Mouse (Mus musculus): ENCODE measurements at regions not wholly inside any gene's neighbourhood (a gene's known extent, or its start where the extent isn't known, plus 50 kb on each side); places are given as distances from the start of the nearest gene placed in this dataset.

DNA sequence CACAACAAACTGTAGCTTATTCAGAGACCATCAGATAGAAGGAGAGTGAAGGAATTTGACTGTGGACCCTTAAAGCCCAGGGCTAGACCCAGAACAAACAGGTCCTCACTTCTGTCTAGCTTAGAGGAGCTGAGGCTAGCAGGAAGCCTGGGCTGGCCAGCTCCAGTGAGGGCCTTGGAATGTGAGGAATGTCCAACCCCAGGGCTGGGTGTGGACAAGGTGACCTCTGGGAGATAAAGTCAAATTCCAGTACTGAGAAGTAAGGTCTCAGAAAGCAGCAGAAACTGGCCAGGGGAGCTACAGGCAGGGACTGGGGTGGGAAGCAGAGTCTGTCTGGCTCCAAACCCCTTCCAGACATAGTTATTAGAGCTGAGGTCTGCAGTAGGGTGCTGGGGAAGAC, 51.0 kb upstream of the Ssbp3 start:
- ATAC-seq, result no peak

DNA sequence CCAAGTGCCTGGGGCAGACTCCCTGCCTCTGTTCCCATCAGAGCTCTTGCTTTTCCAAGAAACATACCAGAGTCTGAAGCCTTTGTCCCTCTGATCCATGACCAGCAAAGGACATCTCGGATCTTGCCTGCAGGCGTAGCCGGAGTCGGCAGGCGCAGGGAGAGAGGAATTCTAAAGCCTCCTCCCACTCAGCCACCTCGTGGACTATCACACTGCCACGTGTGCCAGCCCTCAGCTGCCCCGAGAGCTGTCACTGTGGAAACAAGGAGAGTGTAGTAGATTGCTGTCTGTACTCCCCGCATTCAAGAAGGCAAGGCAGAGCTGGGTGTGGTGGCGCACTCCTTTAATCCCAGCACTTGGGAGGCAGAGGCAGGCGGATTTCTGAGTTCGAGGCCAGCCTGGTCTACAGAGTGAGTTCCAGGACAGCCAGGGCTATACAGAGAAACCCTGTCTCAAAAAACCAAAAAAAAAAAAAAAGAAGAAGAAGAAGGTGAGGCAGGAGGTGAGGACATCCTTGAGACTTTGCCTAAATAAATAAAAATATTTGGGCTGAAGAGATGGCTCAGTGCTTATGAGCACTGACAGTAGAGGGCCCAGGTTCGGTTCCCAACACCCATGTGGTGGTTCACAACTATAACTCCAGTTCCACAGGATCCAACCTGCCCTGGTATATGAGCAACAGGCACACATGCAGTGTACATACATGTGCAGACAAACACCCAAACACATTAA, 52.0 kb upstream of the Ssbp3 start:
- TF ChIP-seq CTCF (IDR thresholded peaks at IDR 0.05; ENCODE audit: low read depth), result no peak
- TF ChIP-seq EP300 (IDR thresholded peaks at IDR 0.05; ENCODE audit: low read depth), result no peak
- Histone ChIP-seq H3K4me2 (ENCODE audit: low read depth, low read length) (no peak overlapping the region), H3K4me3 (ENCODE audit: low read depth, low read length) (no peak overlapping the region), H3K36me3 (replicated peaks; ENCODE audit: insufficient read depth, low read length) (no peaks in the 10 kb centered on the region), H3K9me3 (ENCODE audit: low read length) (no peaks in the 10 kb centered on the region), H3K27ac (ENCODE audit: low read depth) (no peak overlapping the region), H3K4me1 (ENCODE audit: insufficient read depth) (peaks cover 7% of the 10 kb centered on the region), H3K9ac (replicated peaks) (no peak overlapping the region), H3K27me3 (ENCODE audit: insufficient read depth, low read length) (0 out of 2 replicates have a peak, but pooled peaks cover 3% of the 10 kb centered on the region)
- DNase-seq (no peak), ATAC-seq (no peak)
- 82% methylated on average over 12 of the region's 13 CpGs for WGBS (ENCODE audit: insufficient replicate concordance)

More for the DNA sequence above, 51.0 kb upstream of the Ssbp3 start:
- Histone ChIP-seq H3K4me1 (ENCODE audit: insufficient read depth) (peaks cover 7% of the 10 kb centered on the region), H3K4me2 (ENCODE audit: low read depth, low read length) (no peak overlapping the region), H3K9me3 (ENCODE audit: low read length) (no peaks in the 10 kb centered on the region), H3K4me3 (ENCODE audit: low read depth, low read length) (no peak overlapping the region), H3K27ac (ENCODE audit: low read depth) (no peak overlapping the region), H3K36me3 (replicated peaks; ENCODE audit: insufficient read depth, low read length) (no peaks in the 10 kb centered on the region), H3K27me3 (ENCODE audit: insufficient read depth, low read length) (0 out of 2 replicates have a peak, but pooled peaks cover 3% of the 10 kb centered on the region), H3K9ac (replicated peaks) (no peak overlapping the region)
- TF ChIP-seq EP300 (IDR thresholded peaks at IDR 0.05; ENCODE audit: low read depth) (no peak), CTCF (IDR thresholded peaks at IDR 0.05; ENCODE audit: low read depth) (no peak)
- DNase-seq, result no peak

DNA sequence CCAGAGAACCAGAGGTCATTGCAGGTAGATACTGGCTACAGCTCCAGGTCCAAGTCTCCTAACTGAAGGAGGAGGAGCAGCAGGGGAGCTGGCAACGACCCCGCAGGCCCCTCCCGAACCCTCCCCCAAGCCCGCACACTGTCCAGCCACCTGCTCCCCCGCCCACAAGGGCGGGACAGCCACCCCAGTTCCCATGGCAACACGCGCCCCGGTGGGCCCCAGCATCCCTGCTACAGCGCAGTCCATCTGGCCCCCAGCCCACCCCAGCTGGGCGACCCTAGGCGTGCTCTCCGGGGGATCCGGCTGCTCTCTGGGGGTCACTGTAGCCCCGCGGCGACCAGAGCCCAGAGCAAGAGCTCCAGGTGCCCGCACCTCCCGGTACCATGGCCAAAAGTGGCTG, 51.0 kb upstream of the Acot11 start:
- 30% methylated on average over 17 of the region's 19 CpGs for WGBS (ENCODE audit: insufficient replicate concordance)
- no peaks in the 10 kb centered on the region for H3K36me3 ChIP-seq (replicated peaks; ENCODE audit: insufficient read depth, low read length)
- no peaks in the 10 kb centered on the region for H3K9me3 ChIP-seq (ENCODE audit: low read length)
- H3K9ac ChIP-seq (replicated peaks), result no peak overlapping the region
- TF ChIP-seq CTCF (IDR thresholded peaks at IDR 0.05; ENCODE audit: low read depth) (no peak), EP300 (IDR thresholded peaks at IDR 0.05; ENCODE audit: low read depth) (no peak)
- H3K27ac ChIP-seq (ENCODE audit: low read depth), result no peak overlapping the region
- no peak for ATAC-seq
- H3K4me1 ChIP-seq (ENCODE audit: insufficient read depth), result peaks cover 4% of the 10 kb centered on the region; the same call in 1 of the 2 replicates
- no peak for DNase-seq
- no peak overlapping the region for H3K4me3 ChIP-seq (ENCODE audit: low read depth, low read length)
- H3K4me2 ChIP-seq (ENCODE audit: low read depth, low read length), result no peak overlapping the region
- 0 out of 2 replicates have a peak, but pooled peaks cover 3% of the 10 kb centered on the region for H3K27me3 ChIP-seq (ENCODE audit: insufficient read depth, low read length)

DNA sequence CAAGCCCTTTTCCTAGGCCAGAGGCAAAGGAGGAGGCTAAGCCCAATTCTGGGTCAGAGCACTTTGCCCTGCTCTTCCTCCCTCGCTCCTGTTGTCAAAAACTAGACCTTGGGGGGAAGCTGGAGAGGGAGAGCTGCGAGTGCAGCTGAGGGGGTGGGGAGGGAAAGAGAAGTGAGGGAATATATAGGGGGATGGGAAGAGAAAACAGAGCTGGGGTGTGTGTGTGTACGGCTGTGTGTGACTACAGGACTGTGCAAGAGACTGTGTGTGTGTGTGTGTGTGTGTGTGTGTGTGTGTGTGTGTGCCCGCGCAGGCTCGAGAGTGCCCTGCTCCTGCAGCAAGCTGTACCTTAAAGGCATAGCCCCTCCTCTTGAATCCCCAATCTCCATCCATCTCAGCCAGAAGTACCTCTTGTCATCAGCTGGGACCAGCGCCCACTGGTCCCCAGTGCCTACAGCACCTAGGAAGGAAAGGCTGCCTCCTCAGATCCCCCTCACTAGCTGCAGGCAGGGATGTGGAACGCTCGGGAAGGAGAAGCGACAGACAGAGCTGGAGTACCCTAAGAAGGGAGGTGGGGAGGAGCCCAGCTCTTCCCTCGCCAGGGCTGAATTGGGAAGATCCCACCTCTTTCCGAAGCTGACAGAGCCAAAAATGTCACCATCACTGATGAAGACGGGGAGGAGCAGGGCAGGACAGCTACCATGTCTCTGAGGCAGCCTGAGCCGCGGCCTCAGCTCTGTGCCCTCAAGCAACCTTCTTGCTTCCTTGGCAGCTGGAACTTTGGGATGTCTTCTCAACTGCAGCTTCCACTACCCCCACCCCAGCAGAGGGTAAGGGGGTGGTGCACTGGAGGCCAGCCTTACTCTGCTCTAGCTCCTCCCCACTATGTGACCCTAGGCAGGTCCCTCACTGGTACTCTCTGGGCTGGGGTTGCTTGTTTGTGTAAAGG, 49.8 kb upstream of the Acot11 start:
- Histone ChIP-seq H3K9ac (replicated peaks) (no peak overlapping the region), H3K9me3 (ENCODE audit: low read length) (no peaks in the 10 kb centered on the region), H3K4me3 (ENCODE audit: low read depth, low read length) (no peak overlapping the region), H3K4me1 (ENCODE audit: insufficient read depth) (peaks cover under 1% of the 10 kb centered on the region; the same call in 1 of the 2 replicates), H3K27ac (ENCODE audit: low read depth) (no peak overlapping the region), H3K36me3 (replicated peaks; ENCODE audit: insufficient read depth, low read length) (no peaks in the 10 kb centered on the region), H3K4me2 (ENCODE audit: low read depth, low read length) (no peak overlapping the region), H3K27me3 (ENCODE audit: insufficient read depth, low read length) (0 out of 2 replicates have a peak, but pooled peaks cover 3% of the 10 kb centered on the region)
- DNase-seq (no peak), ATAC-seq (peak; percentile 23; the same call in 1 of the 2 replicates)
- TF ChIP-seq EP300 (IDR thresholded peaks at IDR 0.05; ENCODE audit: low read depth) (no peak), CTCF (IDR thresholded peaks at IDR 0.05; ENCODE audit: low read depth) (no peak)
- 39% methylated on average over 12 of the region's 15 CpGs for WGBS (ENCODE audit: insufficient replicate concordance)
